Mouse (Mus musculus) right cerebral cortex, adult 18-20 months (tissue): ENCODE measurements around the gene Tmem151b.

ENCODE experiments used
- DNase-seq: peaks from one replicate; pipeline ENCODE4 v3.0.0; 2022; ENCODE audit warnings: mixed read lengths

Tmem151b gene

DNA sequence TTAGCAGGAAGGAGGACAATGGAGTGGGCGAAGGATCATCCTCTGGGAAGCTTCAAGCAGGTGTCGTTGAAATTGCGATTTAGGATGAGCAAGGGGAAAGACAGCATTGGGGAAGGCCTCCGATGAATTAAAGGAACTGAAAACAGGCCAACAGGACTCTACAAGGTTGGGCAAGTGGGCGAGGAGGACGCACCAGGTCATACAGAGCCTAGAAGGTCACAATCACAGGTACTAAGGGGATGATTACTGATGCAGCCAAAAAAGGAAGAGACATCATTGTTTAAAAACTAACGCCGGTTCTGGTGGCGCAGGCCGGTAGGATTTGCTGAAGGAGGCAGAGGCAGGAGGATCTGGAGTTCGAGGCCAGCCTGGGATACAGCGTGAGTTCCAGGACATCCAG, 13.7 kb upstream of the Tmem151b start:
- no peak for DNase-seq

DNA sequence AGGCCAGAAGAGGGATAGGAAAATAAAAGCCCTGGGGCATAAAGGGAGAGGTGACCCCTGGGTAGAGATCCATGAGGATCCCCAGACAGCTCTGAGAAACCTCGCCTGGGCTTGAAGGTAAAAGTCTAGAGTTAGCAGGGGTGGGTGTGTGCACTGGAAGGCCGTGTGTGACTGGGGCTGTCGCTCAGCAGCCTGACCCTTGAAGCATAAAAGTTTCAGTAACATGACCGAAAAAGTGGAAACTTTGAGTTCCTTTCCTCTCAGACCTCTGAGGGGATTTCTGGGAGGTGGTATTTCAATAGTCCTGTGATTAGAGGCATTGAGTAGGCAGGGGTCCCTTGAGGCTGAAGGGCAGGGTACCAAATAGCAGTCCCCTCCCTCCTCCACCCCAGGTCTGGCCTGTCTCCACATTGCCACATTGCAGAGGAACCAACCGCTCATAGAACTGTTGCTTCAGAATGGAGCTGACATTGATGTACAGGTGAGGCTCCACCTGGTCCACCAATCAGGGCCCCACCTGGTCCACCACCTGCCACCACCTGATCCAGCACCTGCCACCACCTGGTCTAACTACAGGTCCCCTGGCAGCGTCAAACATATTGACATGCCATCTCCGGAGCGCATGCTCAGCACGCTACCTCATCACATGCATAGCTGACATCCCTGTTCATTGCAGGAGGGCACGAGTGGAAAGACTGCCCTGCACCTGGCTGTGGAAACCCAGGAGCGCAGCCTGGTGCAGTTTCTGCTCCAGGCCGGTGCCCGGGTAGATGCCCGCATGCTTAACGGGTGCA, 10.5 kb upstream of the Tmem151b start:
- no peak for DNase-seq

DNA sequence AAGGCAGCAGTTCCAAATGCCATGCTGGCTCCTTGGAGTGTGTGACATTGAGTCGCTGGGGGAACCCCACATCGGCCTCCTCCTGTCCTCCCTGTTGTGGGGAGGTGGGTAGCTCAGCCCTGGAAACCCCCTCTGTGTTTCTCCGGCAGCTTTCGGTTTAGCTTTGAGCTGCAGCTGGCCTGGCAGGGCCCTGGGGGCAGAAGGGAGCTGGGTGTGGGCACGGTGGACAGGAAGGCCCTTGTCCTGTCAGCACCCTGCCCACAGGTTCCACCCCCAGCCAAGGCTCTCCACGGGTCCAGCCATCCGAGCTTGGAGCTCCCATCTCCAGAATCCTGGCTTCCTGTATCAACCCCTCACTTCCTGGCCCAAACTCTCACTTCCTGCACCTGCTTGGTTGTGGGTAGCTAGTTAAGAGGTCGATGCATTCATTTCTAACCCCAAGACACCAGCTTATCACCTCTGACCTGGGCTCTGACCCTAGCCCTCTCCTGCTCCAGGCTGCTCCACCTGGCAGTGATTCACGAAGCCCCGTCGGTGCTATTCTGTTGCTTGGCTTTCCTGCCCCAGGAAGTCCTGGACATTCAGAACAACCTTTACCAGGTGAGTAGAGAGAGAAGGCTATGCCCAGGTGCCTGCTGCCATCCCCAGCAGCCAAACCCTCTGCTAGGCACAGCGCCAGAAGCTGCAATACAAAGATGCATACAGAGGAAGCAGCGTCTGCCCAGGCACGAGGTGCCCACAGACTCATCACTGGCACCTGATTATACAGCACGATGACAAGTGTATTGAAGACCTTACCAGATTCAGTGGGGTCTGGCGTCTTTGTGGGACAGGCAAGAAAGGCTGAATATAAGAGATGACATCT, 8.8 kb upstream of the Tmem151b start:
- no peak for DNase-seq

DNA sequence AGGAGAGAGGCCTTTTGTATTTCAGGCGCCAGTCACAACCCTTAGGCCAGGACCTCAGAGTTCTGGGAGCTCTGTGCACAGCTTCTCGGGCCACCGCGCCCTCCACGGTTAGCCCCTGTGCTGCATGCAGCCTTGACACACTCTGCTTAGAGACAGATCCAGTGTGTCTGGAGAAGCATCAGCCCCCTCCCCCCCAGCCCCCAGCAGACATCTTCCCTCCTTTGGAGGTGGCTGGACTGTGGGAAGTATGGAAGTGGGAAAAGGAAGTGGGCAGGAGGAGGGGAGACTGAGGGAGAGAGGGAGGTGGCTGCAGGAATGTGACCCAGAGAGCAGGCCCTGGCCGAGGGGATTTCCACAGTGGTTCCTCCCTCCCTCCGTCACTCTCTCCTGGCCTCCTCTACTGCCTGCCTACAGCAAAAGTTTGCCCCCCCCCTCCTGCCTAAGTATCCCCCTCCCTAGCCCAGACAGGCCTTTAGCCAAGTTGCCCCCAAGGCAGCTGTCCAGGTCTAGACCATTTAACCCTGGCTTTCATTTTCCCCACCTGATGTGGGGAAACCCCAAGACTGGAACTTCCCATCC, 7.9 kb upstream of the Tmem151b start:
- no peak for DNase-seq

DNA sequence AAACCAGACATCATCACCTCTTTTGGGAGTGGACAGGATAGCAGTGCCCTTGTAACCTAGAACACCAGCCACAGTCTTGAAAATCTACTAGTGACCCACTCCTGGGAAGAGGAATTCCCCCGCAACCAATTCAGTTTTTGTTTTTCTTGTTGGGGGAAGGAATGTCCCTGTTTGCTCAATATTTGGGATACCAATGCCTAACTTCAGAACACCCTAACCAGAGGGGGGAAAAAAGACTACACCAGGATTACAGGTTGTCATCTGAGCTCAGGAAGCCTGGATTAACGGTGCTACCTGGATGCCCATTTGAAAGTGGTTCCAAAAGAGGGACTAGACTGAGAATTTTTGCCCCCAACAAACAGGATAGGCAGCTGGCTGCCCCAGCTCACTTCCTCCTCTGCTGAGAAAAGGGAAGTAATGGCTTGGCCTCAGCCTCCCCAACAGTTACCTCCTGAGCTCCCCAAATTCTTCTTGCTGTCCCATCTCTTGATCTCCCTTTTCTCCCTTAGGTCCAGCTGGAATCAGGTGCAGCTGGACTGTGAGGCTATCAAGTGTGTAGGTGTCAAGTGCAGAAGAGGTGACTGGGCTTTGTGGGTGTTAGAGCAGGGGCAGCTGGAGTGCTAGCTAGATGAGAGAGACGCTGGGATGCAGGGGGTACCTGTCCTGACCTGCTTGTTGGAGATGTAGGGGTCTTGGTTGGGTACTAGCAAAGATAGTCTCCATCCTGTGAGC, 7.2 kb upstream of the Tmem151b start:
- DNase-seq = no peak

DNA sequence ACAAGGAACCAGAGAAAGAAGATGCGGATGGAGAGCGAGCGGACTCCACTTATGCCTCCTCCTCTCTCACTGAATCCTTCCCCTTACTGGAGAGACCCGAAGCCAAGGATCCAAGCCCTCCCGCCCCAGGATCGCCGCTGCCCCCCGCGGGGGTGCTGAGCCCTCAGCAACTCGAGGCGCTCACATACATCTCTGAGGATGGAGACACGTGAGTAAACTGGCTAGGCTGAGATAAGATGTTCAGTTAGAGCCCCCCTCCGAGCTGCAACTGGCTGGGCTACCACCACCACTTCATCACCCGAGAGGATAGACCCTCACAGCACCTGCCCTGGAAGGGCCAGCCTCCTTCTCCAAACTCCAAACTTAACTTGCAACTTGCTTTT, 6.6 kb upstream of the Tmem151b start:
- no peak for DNase-seq

DNA sequence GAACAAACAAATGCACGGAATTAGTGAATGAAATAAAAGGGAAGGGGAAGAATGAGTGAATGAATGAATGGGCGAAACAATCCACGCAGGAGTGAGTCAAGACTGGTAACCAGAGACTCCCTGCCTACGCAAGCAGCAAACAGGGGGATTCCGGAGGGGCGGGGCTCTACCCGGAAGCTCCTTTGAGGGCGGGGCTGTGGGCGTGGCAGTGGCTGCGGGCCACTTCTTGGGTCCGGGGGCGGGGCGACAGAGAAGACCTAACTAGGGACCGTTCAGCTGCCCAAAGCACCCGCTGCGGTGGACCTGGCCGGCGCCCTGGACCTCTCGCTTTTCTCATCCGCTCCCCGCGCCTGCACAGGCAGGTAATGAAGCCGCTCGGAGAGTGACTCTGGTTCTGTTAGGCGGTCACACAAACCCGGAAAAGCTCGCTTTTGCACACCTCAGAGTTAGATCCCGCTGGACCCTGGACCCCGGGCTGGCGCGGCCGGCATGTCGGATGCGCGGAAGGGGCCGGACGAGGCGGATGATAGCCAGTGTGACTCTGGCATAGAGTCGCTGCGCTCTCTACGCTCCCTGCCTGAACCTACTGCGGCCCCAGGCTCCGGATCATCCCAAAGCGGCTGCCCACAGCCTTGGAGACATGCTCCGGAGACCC, 6.1 kb upstream of the Tmem151b start, which contains the start of gene Nfkbie:
Nfkbie (plus strand) TSS at position 252 of the 655 bp plus-strand sequence.
- DNase-seq = peak; percentile 91

DNA sequence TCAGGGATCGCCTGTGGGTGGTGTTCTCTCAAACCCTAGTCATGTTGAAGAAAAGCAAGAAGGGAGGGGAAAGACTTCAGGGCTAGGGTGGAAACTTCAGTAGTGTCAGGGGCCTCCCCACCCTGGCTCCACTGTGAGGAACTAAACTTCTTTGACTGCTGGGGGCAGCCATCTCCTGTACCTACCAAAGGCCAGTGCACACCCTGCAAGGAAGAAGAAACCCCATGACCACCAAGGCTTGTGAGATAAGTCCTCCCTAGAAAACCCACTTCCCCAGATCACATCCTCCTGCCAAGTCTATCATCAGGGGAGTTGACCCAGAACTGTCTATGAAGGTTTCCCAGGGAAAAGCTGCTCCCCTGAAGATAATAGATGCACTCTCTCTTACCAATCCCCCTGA, 4.9 kb upstream of the Tmem151b start:
- DNase-seq = no peak

DNA sequence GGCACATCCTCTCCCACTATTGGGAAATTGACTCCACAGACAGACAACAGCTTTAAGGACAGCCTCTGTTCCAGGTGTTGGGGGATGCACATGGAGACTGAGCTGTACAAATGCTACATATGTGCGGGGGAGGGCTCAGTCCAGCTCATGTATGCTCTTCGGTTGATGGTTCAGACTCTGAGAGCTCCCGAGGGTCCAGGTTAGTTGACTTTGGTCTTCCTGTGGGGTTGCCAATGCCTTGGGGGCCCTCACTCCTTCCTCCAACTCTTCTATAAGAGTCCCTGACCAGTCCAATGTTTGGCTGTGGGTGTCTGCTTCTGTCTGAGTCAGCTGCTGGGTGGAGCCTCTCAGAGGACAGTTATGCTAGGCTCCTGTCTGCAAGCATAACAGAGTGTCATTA, 3.6 kb upstream of the Tmem151b start:
- no peak for DNase-seq

DNA sequence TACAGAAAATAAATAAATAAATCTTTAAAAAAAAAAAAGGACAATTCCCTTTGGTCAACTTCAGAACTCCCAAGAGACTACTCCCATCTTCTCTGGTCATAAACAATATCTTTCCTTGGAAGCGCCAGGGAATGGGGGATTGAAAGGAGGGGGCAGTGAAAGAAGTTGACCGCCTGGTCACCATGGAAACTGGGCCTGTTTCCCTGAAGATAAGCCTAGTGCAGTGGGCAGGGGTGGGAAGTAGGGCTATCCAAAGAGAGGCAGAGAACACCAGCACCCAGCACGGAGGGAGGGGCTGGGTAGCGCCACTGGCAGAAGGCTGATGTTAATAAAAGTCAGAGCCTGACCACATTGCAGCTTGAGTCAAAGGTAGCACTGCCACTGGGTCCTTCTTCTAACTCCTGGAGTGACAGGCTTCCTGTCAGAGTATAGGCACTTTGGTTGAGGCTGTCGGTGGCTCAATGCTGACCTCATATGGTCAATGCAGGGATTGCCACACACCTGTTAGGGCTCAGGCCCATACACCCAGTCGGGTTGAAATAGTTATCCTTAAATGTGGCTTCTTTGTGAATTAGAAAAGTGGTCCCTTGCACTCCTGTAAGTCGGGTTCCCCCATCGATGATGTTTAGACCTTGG, 2.5 kb upstream of the Tmem151b start:
- DNase-seq = peak; percentile 75

DNA sequence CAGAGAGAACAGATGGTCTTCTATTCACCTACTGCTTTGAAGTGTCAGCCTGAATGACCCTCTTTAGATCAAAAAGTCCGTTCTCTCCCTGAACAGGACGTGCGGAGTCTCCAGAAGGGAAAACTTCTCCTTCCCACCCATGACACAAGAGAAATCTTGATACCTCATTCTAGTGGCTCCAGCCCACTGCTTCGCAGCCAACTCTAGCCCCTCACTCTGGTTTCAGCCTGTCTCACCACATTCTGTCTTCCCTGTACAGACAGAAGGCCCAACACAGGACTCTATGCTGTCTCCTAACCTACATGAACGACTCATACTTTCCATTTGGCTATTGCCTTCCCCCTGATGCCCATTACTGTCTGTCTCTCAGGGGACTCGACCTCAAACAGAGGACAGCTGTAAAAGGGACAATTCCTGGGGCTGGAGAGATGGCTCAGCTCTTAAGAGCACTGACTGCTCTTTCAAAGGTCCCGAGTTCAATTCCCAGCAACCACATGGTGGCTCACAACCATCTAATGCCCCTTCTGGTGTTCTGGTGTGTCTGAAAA, 1.8 kb upstream of the Tmem151b start:
- DNase-seq = no peak

DNA sequence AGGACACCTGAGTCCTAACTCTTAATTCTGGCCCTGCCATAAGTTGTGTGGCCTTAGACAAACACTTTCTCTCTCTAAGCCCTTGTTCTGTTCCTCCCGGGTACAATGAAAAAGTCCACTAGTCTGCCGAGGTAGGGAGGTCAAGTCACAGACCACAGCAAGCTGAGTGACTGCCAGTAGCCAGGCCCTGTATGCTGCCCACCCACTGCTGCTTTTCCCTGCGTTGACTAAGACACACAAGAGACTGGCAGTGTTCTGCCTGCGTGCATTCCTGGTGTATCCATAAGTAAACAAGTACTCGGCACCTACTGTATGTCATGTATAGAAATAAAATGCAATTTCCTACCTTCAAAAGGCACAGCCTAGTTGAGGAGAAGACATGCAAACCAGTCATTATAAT, 776 bp upstream of the Tmem151b start:
- no peak for DNase-seq

DNA sequence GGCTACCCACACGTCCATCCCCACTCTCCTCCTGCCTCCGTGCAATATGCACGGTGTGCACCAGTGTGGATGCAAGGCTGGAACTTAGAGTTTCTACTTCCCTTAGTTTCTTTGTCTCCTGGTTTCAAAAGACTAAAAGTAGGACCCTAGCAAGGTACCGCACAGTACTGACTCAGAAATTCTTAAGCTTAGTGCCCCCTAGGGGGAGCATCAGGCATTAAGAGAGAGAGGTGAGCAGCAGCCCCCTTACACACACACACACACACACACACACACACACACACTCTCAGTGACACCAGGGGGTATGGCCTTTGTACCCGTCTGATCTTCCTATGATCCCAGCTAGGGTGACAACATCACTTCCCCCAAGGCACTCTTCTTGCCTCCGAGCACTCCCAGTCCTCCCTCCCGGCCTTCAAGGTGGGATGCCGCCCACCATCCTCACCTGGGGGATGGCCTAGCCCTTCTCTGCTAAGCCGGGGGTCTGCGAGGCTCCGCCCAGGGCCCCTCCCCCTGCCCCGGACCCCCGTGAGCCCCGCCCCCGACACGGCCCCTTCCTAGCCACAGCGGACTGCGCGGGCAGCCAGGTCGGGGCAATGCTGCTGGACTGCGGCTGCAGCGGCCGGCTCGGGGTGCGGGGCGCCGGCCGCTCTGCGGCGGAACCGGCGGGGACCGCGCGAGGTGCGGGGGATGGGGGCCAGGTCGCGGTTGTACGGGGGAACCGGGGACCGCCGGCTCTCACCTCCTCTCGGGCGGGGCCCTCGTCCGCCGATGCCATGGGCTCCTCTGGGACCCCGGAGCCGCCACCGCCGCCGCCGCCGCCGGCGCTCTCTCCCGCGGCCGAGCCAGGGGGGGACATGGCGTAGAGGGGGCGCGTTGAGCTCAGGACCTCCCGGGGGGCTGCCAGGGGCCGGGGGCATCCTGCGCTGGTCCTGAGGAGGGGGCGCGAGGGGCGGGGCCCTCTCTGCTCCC, 650 bp downstream of the Tmem151b start:
- DNase-seq = peak; percentile 78

DNA sequence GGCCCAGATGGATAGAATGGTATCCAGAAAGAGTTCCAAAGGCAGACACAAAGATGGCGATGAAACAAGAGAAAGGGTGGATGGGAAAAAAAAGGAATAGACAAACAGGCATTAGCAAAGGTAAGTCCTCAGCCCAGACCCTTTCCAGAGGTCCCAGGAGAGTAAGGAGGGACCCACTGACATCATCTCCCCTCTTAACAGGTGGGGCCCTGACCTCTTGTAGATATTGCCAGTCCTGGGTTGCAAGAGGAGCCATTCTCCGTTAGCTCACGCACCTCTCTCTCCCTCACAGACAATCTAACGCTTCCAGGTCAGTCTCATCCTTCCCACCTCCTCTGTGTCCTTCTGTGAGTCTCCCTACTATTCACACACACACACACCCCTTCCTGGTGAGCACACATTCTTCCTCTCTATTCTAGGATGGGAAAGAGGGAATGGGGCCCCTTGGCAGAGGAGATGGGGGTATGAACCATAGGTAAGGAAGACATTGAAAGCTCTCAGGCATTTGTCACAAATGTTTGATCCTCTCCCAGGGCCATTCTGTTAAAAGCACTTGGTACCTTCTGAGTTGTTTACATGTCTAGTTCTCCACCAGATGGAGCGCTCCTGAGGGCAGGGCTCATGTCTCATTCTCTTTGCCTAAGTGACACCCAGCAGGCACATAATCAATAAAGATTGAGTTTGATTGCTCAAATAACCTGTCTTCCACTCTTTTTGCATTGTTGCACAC, 1.9 kb downstream of the Tmem151b start:
- no peak for DNase-seq

DNA sequence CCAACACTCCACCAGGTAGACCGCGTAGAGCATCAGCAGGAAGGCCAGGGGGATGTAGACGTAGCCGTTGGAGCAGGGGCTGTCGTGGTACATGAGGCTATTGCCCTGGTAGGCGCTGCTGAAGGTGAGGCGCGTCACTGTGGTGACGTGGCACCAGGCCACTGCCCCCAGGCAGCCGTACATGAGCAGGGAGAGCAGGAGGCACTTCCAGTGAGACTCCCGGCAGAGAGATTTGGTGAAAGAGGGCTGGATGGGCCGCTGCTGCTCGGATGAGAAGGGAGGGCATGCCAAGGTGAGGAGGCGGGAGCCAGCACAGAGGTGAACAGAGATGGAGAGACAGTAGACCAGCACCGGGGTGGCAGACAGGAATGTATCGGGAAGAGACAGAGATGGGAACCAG, 2.5 kb downstream of the Tmem151b start:
- no peak for DNase-seq

DNA sequence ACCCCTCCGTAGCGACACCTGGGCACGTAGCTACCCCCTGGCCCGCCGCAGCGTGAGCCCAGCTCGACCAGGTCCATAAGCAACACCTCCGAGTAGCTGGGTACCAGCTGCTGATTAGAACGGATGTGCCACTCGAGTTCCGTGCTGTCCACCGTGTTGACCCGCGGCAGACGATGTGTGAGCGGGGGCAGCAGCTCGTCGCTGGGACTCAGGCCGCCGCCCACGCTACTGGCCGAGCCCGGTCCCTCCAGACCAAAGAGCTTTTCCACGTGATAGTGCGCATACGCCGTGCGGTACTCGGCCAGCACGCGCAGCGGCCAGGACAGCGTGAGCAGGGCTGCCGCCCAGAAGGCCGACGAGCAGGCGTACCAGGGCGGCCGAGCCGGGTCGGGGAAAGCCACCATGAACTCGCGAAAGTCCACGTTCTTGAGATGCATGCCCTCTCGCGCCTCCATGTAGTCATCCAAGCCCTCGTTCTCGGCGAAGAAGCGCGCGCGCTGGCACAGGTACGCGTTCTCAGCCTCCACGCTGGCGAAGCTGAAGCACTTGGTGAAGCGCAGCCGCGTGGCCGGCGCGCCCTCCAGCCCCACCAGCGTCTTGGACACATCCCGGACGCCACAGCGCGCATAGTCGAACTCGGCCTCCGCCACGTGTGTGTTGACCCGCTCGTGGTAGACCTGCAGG, 4.1 kb downstream of the Tmem151b start:
- no peak for DNase-seq

DNA sequence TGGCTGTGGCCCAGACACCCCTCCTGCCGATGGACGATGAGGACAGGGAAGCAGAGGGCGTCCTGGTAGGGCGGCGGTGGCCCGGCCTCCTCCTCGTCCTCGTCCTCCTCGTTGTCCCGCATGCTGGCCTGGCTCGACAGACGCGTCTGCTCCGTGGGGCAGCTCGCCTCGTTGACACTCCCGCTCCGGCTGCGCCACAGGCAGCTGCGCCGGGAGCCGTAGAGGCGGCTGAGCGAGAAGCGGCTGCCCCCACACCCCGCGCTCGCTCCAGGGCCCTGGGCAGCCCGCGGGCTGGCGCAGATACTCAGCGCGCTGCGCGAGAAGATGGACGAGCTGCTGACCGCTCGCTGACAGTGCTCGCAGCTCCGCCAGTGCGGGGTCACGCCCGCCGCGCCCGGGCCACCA, 4.6 kb downstream of the Tmem151b start:
- peak; percentile 33 for DNase-seq

DNA sequence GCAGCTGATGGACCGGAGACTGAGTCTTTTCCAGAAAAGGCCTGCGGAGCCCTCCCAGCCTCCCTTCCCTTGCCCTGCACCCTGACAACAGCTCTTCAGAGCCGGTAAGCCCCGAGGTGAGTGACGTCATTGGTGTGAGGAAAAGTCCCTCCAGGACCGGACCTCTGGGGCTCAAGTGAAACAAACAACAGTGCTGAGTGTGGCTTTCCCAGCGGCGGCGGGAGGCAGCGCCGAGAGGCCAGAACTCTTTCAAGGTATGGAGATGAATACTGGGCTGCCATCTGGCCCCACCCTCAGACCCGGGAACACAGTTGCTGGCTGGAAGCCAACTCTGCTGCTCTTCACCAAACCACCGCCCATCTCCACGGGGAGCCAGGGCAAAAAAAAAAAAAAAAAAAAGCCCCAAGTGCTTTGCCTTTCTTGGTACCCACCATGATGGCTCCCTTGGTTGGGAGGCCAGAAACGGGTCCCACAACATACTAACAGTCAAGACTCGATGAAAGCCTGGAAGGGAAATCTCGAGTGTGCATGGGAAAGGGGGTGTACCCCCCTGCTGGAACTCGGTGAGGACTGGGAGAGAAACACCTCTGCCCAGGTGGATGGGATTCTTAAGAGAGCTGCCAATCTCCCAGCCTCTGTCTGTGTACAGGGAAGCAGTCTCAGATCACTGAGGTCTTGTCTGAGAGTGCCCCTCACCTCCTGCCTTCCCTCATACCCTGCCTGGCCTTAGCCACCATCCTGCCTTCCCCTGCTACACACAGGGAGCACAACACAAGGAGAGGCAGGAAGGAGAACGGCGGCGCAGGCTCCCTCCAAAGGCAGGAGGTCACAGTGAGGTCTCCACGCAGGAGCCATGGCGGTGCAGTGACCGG, 5.2 kb downstream of the Tmem151b start:
- DNase-seq = no peak
